Mouse (Mus musculus) kidney, adult 2 months (tissue): ENCODE data around the gene Ddx23.

Experiments used
- CTCF ChIP-seq: fragments of 200-500 bp; conservative IDR thresholded peaks from 2 replicates; pipeline ENCODE4 v1.5.1; 2011; ENCODE audit warnings: low read depth, mild to moderate bottlenecking, control low read depth, low read length, moderate library complexity, mixed read lengths; ENCODE audit not compliant: insufficient read depth, insufficient read length
- POLR2A ChIP-seq: fragments of 200-500 bp; IDR thresholded peaks from one replicate; pipeline ENCODE4 v1.6.1; 2011; ENCODE audit warnings: low read depth, low read length, control low read depth

GRCm38 (mm10) chr15:98645057-98646026 is 17.4 kb downstream of the Ddx23 start:
- TF ChIP-seq CTCF (no peak), POLR2A (no peak)
